Mouse (Mus musculus) CD8-positive naive resting alpha-beta T cell, adult 2 months (primary cell): Measurements from ENCODE around the gene Gm20517.
"Not testable (repeated sequence)": the region's sequence is repeated elsewhere in the genome, so short reads cannot be mapped to it uniquely, and the experiment has no call there.

Experiments used
- DNase-seq, 2 experiments: peaks; one replicate each; pipeline ENCODE4 v3.0.0; 2022; ENCODE audit warnings: low read depth in 2 of 2, low spot score in 2 of 2

Gm20517 gene

GRCm38 (mm10) chr17:47625088-47625487 is 13.7 kb downstream of the Gm20517 start:
- no peak for DNase-seq

- no peak for DNase-seq
Measured at GRCm38 (mm10) chr17:47626031-47626430, 14.6 kb downstream of the Gm20517 start.

GRCm38 (mm10) chr17:47627791-47628190 is 16.4 kb downstream of the Gm20517 start:
- DNase-seq = no peak

- DNase-seq = peak; percentile 88 to 93
Measured at GRCm38 (mm10) chr17:47628851-47629676, 17.7 kb downstream of the Gm20517 start.

- no peak for DNase-seq
Measured at GRCm38 (mm10) chr17:47629717-47630677, 18.6 kb downstream of the Gm20517 start.

GRCm38 (mm10) chr17:47630678-47631065 is 19.3 kb downstream of the Gm20517 start, which contains the start of gene Usp49:
Gene Usp49 (plus strand): TSS chr17:47630690.
- DNase-seq = no peak

GRCm38 (mm10) chr17:47632181-47632840 is 20.9 kb downstream of the Gm20517 start:
- DNase-seq = no peak

- DNase-seq = no peak
Measured at GRCm38 (mm10) chr17:47633999-47634770, 22.8 kb downstream of the Gm20517 start.

- no peak for DNase-seq
Measured at GRCm38 (mm10) chr17:47642992-47643391, 31.6 kb downstream of the Gm20517 start.

GRCm38 (mm10) chr17:47646683-47647082 is 35.3 kb downstream of the Gm20517 start:
- DNase-seq = peak; percentile 35 to 58

- no peak for DNase-seq
Measured at GRCm38 (mm10) chr17:47648966-47649365, 37.6 kb downstream of the Gm20517 start.

- DNase-seq = no peak
Measured at GRCm38 (mm10) chr17:47651953-47652352, 40.6 kb downstream of the Gm20517 start.

- not testable (repeated sequence) for DNase-seq
Measured at GRCm38 (mm10) chr17:47654346-47654745, 43.0 kb downstream of the Gm20517 start.

GRCm38 (mm10) chr17:47655697-47656096 is 44.3 kb downstream of the Gm20517 start:
- DNase-seq = no peak

- DNase-seq = no peak
Measured at GRCm38 (mm10) chr17:47657901-47658300, 46.5 kb downstream of the Gm20517 start.

GRCm38 (mm10) chr17:47658741-47659243 is 47.4 kb downstream of the Gm20517 start:
- no peak for DNase-seq

- no peak for DNase-seq
Measured at GRCm38 (mm10) chr17:47663009-47663713, 51.8 kb downstream of the Gm20517 start.

GRCm38 (mm10) chr17:47664474-47664873 is 53.1 kb downstream of the Gm20517 start:
- no peak for DNase-seq

GRCm38 (mm10) chr17:47669166-47669565 is 57.8 kb downstream of the Gm20517 start:
- no peak for DNase-seq

- DNase-seq = no peak
Measured at GRCm38 (mm10) chr17:47671988-47672310, 60.6 kb downstream of the Gm20517 start.
